Mouse (Mus musculus): ENCODE data around the gene Mapk12.

Mapk12 gene

DNA sequence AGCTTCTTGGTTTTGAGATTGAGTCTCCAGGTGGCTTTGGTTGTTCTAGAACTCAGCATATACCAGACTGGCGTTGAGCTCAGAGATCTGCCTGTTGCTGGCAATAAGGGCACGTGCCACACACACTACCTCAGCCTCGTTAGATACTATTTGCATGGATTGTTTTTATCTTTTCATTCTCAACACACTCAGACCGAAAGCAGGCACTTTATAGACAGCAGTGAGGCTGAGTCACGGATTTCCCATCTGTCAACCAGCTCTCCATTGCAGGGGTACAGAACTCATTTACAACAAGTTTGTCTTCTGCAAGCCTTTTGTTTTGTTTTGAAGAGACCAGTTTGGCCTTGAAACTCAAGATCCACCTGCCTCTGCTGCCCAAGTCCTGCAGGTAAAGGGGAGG lies 43.1 kb downstream of the Mapk12 start:
- no peak for DNase-seq (ENCODE audit: inconsistent ontology term)

DNA sequence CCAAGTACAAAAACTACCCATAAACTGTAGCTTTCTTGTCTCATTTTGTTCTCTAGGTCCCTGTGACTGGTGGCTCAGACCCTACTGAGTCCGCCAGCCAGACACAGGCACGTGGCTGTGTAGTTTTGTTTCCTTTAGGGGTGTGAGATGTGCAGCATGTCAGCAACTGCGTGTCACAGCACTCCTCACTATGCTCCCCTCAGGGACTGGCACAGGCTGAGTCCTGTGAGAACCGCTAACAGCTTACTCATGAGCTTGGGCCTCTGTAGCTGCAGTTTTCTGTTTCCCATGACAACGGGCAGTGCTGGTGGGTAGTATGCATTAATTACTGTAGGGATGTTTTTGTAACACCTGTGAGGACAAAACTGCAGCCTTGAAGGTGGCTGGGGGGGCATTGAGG lies 48.3 kb downstream of the Mapk12 start:
- no peak for DNase-seq (ENCODE audit: inconsistent ontology term)

DNA sequence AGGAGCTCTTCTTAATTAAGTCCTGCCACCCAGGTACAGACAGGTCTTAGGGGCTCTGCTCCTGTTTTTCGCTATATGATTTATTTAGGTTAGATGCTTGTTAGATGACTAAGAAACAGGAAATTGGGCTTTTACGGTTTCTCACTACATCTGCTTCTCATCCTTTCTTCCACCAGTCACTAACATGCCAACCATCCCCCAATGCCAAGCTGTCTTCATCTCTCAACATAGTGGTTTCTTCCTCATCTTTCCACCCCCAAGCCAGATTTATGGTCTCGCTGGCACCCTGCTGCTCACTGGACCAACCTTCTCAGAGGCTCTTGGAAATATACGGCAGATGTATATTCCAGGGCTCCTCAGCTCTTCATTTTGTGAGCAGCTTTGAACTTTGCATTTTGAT lies 49.8 kb downstream of the Mapk12 start:
- DNase-seq (ENCODE audit: inconsistent ontology term) = no peak

DNA sequence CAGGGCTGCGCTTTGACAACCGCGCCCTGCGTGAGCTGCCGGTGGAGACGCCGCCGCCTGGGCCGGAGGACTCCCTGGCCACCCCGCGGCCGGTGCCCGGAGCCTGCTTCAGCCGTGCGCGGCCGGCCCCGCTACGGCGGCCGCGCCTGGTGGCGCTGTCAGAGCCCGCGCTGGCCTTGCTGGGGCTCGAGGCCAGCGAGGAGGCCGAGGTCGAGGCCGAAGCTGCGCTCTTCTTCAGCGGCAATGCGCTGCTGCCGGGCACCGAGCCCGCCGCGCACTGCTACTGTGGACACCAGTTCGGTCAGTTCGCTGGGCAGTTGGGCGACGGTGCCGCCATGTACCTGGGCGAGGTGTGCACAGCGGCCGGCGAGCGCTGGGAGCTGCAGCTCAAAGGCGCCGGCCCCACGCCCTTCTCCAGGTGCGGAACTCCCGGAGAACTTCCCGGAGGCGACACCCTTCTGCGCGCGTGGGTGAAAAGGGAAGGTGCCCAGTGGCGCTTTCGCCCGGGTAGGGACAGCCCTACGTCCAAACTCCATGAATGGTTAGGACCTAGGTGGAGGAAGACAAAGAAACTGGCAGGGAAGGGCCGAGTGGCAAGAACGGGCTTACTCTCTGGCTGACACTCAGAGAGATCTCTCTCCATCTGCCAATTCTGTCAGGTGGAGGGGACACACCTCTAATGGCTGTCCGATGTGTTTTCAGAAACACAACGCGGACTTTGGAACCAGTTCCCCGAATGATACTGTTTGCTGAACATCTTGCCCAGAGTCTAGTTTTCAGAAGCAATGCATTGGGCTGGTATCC lies 51.1 kb downstream of the Mapk12 start:
- DNase-seq (ENCODE audit: inconsistent ontology term) = no peak

DNA sequence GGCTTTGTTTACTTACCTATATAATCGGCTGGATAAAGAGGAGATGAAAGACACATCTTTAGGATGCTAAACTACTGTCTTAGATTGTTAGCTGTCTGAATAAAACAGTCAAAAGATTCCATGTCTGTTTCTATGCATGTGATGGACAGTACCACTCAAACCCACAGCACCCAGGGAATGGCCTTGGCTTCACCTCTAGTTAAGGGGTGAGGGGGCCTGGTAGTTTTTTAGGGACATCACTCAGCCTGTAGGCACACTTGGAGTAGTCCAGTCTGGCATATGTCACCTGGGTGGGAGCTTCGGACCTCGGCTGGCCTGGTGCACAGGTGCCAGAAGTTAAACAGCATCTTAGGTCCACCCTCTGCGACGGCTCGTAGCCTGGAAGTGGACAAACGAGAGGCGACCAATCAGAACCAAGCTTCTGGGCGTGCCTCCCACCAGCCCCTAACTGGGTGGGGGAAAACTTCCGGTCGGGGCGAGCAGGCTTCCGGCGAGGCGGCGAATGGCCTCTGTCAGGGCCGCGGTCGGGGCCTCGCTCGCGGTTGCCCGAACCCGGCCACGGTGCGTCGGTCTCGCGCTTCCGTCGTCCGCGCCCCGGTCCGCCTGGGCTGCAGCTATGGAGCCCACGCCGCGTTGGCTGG lies 51.8 kb downstream of the Mapk12 start, which contains the start of gene Selenoo:
TSS of gene Selenoo (plus strand) at position 478 of the 641 bp plus-strand sequence.
- peak; percentile 91 for DNase-seq (ENCODE audit: inconsistent ontology term)

DNA sequence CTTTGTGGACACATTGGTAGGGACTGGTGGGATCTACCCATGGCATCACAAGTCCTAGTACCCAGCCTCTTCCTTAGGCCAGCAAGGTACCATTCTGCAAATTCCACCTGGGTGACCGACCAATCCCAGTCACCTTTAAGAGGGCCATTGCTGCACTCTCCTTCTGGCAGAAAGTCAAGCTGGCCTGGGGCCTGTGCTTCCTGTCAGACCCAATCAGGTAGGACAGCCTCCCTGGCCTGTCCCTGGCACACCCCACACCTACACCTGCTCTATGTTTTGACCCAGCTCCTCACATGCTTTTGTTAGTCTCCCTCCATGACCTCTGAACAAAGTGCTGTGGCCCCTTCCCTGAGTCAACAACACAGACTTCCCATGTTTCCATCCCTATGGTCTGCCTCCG lies 55.7 kb downstream of the Mapk12 start:
- no peak for DNase-seq (ENCODE audit: inconsistent ontology term)

DNA sequence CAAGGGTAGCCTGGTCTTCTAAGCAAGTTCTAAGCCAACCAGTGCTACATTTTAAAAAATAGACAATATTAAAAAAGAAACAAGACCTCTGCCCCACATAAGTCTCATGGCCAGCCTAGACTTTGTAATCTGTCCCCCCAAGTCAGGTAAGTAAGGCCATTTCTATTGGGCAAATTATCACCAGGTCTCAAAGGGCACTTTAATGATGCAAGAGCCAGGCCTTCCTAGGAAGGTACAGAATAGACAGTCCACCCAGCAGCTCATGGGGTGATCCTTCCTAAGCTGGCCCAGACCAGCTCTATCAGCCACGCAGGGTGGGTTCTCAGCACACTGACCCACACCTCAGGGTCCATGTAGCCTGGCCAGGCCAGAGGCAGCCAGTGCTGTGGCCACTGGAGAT lies 56.6 kb downstream of the Mapk12 start:
- DNase-seq (ENCODE audit: inconsistent ontology term) = no peak
